Mouse (Mus musculus): ENCODE results near the gene Nxf1.

DNA sequence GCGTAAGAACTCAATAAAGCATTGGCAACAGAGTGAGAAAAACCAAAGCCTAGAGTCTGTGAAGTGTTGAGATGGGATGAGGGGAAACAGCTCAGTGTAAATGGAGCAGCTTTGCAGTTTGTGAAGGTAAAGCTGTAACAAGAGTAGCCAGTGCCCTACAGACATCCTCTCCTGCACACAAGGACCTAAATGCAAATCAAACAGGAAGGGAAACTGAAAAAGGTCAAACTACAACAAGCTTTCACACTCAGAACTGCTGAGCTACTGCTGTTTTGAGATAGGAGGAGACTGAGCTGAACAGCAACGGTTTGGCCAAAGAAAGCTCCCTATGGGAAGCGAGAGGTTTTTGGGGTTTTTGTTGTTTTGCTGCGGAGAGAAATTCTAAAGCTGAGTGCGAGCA, 49.9 kb downstream of the Nxf1 start:
- TF ChIP-seq POLR2A (IDR thresholded peaks at IDR 0.05; ENCODE audit: low read depth, low read length), result no peak
- no peak for TF ChIP-seq CTCF (IDR thresholded peaks at IDR 0.05; ENCODE audit: borderline replicate concordance, insufficient read depth, low read length)

Measured in embryonic fibroblast, embryonic 13.5 days (primary cell).